Mouse (Mus musculus) cerebellum, postnatal 36 days (tissue): ENCODE data around the gene Eif4ebp2.

Experiments used
- DNase-seq, 2 experiments: peaks; one replicate each; pipeline ENCODE4 v3.0.0; 2021 to 2022; ENCODE audit warnings: mixed read lengths in 2 of 2

Eif4ebp2 gene

GRCm38 (mm10) chr10:61417046-61417445 lies 35.4 kb downstream of the Eif4ebp2 start:
- DNase-seq: no peak

- no peak for DNase-seq
Observed at GRCm38 (mm10) chr10:61416561-61416960, 35.9 kb downstream of the Eif4ebp2 start.

GRCm38 (mm10) chr10:61415890-61416289 lies 36.6 kb downstream of the Eif4ebp2 start:
- DNase-seq: no peak

GRCm38 (mm10) chr10:61415240-61415639 lies 37.2 kb downstream of the Eif4ebp2 start:
- no peak for DNase-seq

- no peak for DNase-seq
Observed at GRCm38 (mm10) chr10:61412910-61413625, 39.4 kb downstream of the Eif4ebp2 start.

GRCm38 (mm10) chr10:61410193-61410592 lies 42.3 kb downstream of the Eif4ebp2 start:
- no peak for DNase-seq

- no peak for DNase-seq
Observed at GRCm38 (mm10) chr10:61409776-61410175, 42.7 kb downstream of the Eif4ebp2 start.

GRCm38 (mm10) chr10:61405958-61406357 lies 46.5 kb downstream of the Eif4ebp2 start:
- DNase-seq: no peak

GRCm38 (mm10) chr10:61402911-61403310 lies 49.5 kb downstream of the Eif4ebp2 start:
- DNase-seq: no peak

GRCm38 (mm10) chr10:61402480-61402879 lies 50.0 kb downstream of the Eif4ebp2 start:
- no peak for DNase-seq

- DNase-seq: no peak
Observed at GRCm38 (mm10) chr10:61400407-61400806, 52.1 kb downstream of the Eif4ebp2 start.

GRCm38 (mm10) chr10:61399156-61399734 lies 53.2 kb downstream of the Eif4ebp2 start:
- DNase-seq: peak; percentile 63 to 74

- no peak for DNase-seq
Observed at GRCm38 (mm10) chr10:61398125-61398524, 54.3 kb downstream of the Eif4ebp2 start.

- DNase-seq: no peak
Observed at GRCm38 (mm10) chr10:61394476-61395136, 57.9 kb downstream of the Eif4ebp2 start.

GRCm38 (mm10) chr10:61392584-61392983 lies 59.9 kb downstream of the Eif4ebp2 start:
- DNase-seq: no peak

GRCm38 (mm10) chr10:61390148-61390547 lies 62.3 kb downstream of the Eif4ebp2 start:
- no peak for DNase-seq

- no peak for DNase-seq
Observed at GRCm38 (mm10) chr10:61389020-61389419, 63.4 kb downstream of the Eif4ebp2 start.

GRCm38 (mm10) chr10:61386284-61386683 lies 66.2 kb downstream of the Eif4ebp2 start:
- DNase-seq: no peak

GRCm38 (mm10) chr10:61385174-61385573 lies 67.3 kb downstream of the Eif4ebp2 start:
- no peak for DNase-seq

GRCm38 (mm10) chr10:61383715-61384047 lies 68.8 kb downstream of the Eif4ebp2 start:
- no peak for DNase-seq

- DNase-seq: peak; percentile 43 to 67
Observed at GRCm38 (mm10) chr10:61383021-61383714, 69.3 kb downstream of the Eif4ebp2 start, which contains the start of gene Pald1. Gene Pald1 (minus strand): TSS chr10:61383530.

- no peak for DNase-seq
Observed at GRCm38 (mm10) chr10:61382281-61382731, 70.2 kb downstream of the Eif4ebp2 start.

GRCm38 (mm10) chr10:61381823-61382222 lies 70.6 kb downstream of the Eif4ebp2 start:
- no peak for DNase-seq
